Mouse (Mus musculus) heart, postnatal 10 days (tissue): ENCODE results near the gene Ubtd1. TPM values are rescaled to one million over a fixed set of nuclear protein-coding genes. Genes with fewer than 3 reads are reported as not detected.

Experiments used
- DNase-seq, 2 experiments: peaks; one replicate each; pipeline ENCODE4 v3.0.0; 2021
- intact Hi-C: fragments of 180-260 bp; cut with DNase I; formaldehyde crosslinking; loops from one replicate; pipeline ENCODE4 v1.15.1; 2025
- total RNA-seq, 2 experiments: library from RNA; stranded (reverse); gene quantifications; 2 replicates each; pipeline ENCODE4 v1.2.3; 2021

Ubtd1 gene
- 10 to 100 TPM; 31.4 to 33.8 TPM for total RNA-seq

DNA sequence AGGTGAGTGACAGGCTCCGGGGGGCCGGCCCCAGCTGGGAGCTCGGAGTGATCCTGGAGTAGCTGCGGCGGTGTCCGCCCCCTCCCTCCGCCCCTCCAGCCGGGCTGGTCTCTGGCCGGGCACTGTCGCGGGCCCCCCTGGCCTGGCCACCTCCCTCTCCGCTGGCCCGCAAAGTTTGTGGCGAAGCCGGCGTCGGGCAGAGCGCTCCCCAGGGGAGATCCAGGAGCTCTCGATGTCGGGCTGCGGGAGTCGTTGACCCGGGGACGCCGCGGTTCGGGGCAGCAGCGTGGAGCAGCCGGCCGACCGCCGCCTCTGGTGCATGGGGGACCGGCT lies at the start of gene Ubtd1:
Ubtd1 (plus strand) TSS at position 169 of the 333 bp plus-strand sequence.
- no peak for DNase-seq
- intact Hi-C loops = loop anchor here (5.0 kb wide), 2 partner anchors 69 to 166 kb away; partner anchors contain the start of genes Marveld1 and Pgam1

GRCm38 (mm10) chr19:41932686-41933085 lies 48.9 kb upstream of the Ubtd1 start:
- intact Hi-C loops = loop anchor here (2.0 kb wide), 1 partner anchor 20 kb away; no protein-coding TSS in a partner anchor
- no peak for DNase-seq

- intact Hi-C loops = loop anchor here (2.0 kb wide), 1 partner anchor 21 kb away; no protein-coding TSS in a partner anchor
- peak; percentile 99 for DNase-seq
These were observed 48.1 kb upstream of the Ubtd1 start, which contains the start of the genes Exosc1 and Zdhhc16 for GRCm38 (mm10) chr19:41933179-41934086. Gene Exosc1 (minus strand): TSS chr19:41933423. Gene Zdhhc16 (plus strand): TSS chr19:41933480.

DNA sequence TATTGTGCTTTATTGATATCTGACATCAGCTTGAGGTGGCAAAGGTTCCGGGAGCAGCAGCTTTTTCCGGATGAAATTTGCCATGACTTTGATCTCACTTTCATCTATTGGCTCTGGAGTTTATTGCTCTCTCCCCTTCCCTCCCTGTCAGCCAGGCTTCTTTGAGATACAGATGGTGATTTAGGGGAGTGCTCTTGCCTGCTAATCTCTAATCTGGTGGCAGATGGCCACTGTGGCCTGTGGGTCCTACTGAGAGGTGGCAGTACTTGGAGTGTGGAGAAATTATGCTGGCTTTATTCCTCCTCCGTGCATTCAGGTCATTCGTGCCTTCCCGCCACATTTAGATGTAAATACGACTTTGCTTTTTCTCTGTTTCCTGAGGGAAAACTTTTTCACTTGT lies 47.4 kb upstream of the Ubtd1 start:
- intact Hi-C loops = no loop called here

GRCm38 (mm10) chr19:41935921-41936320 lies 45.6 kb upstream of the Ubtd1 start:
- intact Hi-C loops = no loop called here
- DNase-seq = no peak

More for the DNA sequence above, 47.4 kb upstream of the Ubtd1 start:
- DNase-seq = no peak

GRCm38 (mm10) chr19:41938539-41938938 lies 43.0 kb upstream of the Ubtd1 start:
- intact Hi-C loops = no loop called here
- no peak for DNase-seq

GRCm38 (mm10) chr19:41943841-41944240 lies 37.7 kb upstream of the Ubtd1 start:
- intact Hi-C loops = no loop called here
- DNase-seq = no peak

DNA sequence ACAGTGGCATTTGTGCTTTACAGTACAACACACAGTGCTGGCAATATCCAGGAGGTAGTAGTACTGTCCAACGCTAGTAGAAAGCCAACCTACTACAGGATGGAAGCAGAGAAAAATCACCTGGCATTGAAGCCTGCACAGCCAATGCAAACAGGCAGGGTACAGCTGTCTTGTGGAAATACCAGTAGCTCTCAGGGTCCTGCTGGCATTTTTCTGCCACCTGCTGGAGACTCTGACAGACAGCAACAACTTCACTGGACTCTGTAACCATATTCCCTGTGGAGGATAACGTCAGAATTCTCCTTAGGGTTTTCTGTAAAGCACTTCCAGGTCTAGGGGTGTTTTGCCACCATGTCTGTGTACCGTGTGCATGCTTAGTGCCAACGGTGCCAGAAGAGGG lies 29.3 kb upstream of the Ubtd1 start:
- intact Hi-C loops = loop anchor here (2.0 kb wide), 1 partner anchor 75 kb away; no protein-coding TSS in a partner anchor
- DNase-seq = peak; percentile 15 to 16

- no peak for DNase-seq
- intact Hi-C loops = loop anchor here (2.0 kb wide), 1 partner anchor 73 kb away; no protein-coding TSS in a partner anchor
These were observed 28.0 kb upstream of the Ubtd1 start for GRCm38 (mm10) chr19:41953574-41953973.

DNA sequence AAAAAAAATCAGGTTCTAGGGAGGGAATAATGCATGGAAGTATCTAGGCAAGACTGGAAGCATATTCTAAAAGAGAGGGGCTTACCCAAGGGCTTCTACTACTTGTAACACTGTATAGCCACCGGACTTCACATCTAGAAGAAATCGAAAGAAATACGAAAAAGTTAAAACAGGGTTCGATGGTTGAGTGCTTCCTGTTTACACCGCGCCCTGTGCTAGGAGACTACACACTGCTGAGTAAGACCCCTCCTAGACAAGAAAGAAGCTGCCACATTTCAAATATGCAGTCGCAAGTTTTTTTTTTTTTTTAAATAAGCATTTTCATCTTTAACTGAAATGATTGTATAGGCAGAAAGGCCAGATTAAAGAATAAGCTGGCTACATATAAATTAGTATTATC lies 11.9 kb upstream of the Ubtd1 start:
- intact Hi-C loops = no loop called here
- no peak for DNase-seq

DNA sequence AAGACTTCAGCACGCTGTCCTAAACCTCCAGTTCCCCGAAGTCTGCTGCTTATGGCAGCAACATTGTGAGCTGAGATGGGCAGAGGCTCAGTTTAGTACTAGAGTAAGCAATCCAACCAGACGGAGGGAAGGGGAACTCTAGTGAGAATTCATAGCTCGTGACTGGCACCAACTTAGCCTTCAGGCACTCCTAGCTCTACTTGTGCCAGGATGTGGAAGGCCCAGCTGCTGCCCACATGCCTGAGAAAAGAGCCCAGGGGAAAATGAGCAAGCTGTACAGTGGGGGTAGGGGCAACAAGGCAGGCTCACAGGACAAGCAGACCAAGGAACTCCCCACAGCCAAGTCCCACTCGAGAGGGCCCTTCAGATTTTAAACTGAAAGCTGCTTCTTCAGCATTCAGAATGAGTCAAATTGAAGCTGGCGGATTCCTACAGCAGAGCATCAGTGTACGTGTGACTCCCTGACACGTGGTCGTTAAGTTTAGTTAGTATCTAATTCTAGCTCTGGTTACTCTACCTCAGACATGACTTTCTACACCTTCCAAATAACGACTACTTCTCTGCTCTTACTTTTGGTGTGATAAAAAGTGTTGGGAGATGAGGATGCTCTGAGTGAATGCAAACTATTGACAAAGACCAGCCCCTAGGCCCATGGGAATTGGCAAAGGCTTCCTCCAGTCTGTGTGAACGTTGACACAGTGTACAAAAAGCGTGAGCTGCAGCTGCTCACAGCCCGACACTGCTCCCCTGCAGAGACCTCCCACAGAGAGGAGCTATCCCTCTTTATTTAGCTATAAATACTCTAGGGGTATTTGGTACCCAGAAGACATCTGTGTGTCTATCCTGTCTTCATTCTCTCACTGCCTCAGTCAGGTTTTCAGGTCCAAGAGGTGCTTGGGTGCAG lies 7.4 kb upstream of the Ubtd1 start:
- intact Hi-C loops = no loop called here
- peak in 1 of 2 experiments; percentile 4 for DNase-seq

GRCm38 (mm10) chr19:41980422-41980818 lies 1.1 kb upstream of the Ubtd1 start:
- DNase-seq = peak in 1 of 2 experiments; percentile 51

DNA sequence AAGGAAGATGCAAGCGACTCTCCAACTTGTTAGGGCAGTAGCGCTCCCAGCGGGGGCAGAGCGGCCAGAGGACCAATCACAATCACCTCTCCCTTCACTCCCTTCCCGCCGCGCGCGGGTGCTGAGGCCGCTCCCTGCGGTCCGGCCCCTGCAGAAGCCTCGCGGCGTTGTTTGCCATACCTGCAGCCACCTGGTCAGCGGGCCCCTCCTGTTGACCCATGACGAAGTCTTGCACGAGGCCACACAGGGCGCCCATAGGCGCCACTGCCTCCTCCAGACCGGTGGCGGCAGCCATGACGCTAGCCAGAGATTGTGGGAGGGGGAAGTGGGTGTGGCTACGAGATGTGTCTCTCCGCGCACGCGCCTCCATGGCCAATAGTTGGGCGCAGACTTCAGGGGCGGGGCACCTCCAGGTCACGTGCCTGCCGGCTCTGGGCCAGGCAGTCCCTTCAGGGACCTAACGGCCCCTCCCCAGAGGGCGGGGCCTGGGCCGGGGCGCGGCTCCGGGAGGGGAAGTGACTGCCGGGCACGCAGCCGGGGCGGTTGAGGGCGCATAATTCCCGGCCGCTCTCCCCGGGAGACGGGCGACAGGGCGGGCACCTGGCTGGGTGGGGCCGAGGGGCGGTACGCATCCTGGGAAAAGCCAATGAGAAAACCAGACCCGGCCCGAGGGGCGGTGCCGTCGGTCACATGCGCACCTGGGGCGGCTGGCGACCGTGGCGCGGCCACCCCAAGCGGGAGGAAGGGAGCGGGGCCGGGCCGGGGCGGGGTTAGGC lies 556 bp upstream of the Ubtd1 start, which contains the start of gene Mms19:
Mms19 (minus strand) TSS at position 339 of the 776 bp plus-strand sequence.
- intact Hi-C loops = loop anchor here (1.0 to 5.0 kb wide), 3 partner anchors 40 to 166 kb away; partner anchors contain the start of genes Marveld1 and Pgam1
- DNase-seq = peak; percentile 99

More at GRCm38 (mm10) chr19:41980422-41980818, 1.1 kb upstream of the Ubtd1 start:
- intact Hi-C loops = loop anchor here (1.0 to 5.0 kb wide), 3 partner anchors 41 to 167 kb away; partner anchors contain the start of genes Marveld1 and Pgam1

DNA sequence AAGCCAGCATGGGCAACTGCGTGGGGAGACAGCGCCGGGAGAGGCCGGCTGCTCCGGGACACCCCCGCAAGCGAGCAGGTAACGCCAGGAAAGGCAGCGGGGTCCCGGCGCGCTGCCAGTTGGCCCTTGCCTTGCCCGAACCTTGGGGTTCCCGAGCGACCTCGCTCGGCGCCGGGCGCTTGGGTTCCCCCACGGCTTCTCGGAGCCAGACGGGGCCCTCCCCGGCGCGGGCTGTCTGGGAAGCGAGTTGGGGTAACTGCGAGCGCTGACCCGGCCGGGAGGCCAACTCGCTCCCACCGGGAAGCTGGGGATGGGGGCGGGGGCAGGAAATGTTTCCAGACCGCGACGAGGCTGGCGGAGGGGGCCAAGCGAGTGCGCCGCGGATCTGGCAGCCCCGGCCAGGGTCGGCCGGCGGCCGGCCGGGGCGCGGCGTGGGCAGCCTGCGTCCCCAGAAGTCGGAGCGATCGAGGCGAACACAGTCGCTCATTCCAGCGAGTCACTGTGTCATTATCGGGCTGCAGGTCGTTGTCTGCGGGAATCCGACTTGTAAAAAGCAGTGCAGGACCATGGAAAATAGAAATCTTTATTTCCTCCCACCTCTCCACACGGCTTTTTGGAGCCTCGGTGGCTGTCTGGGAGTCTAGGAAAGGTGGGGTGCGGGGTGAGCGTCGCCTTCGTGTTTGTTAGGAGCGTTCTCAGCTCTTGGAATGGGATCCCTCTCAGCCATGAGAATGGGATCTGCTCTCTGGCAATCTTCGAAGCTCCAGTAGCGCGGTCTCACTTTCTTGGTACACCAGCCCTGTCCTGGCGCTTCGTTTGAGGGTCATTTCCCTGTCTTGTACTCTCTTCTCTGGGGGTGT lies 598 bp downstream of the Ubtd1 start:
- intact Hi-C loops = loop anchor here (2.0 to 5.0 kb wide), 3 partner anchors 45 to 165 kb away; partner anchors contain the start of genes Marveld1 and Pgam1
- DNase-seq = peak; percentile 73 to 78

- intact Hi-C loops = loop anchor here (1.0 to 5.0 kb wide), 4 partner anchors 11 to 165 kb away; partner anchors contain the start of genes Marveld1 and Pgam1
- no peak for DNase-seq
These were observed 1.2 kb downstream of the Ubtd1 start for GRCm38 (mm10) chr19:41982791-41983150.

- intact Hi-C loops = no loop called here
- DNase-seq = no peak
These were observed 4.4 kb downstream of the Ubtd1 start for GRCm38 (mm10) chr19:41985994-41986393.

DNA sequence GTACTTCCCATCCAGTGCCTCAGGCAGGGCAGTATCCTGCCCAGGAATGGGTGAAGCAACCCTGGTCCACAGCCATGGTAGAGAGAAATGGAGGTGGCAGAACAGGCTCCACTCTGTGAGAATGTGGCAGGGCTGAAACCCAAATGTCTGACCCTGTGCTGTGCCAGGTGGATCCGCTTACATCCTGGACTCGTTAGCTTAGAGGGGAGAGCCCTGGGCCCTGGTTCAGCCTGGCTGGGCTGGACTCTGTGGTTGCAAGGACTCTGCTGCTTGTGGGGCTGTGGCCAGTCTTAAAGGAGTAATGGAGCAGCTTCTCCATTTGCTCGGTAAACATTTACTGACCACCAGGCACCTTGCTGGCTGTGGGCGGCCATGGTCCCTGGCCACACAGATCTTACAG lies 5.6 kb downstream of the Ubtd1 start:
- intact Hi-C loops = no loop called here
- DNase-seq = no peak

DNA sequence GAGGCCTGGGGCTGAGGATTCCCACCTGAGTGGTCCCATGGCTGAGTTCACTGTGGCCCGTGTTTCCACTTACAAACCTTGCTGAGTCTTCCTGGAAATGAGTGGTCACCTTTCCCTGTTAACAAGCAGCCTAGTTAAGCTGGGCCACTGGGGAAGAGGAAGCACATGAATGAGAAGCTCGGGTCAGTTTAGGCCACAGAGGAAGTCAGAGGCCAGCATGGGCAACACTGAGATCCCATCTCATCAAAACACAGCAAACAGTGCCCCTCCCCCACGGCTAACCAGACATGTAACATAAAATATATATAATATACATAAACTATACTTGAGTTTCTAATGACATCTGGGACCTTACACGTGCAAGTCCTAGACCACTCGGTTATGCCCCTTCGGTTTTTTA lies 8.2 kb downstream of the Ubtd1 start:
- peak in 1 of 2 experiments; percentile 7 for DNase-seq
- intact Hi-C loops = no loop called here
